Mouse (Mus musculus): ENCODE data around the gene Atg2a.
"Not testable (repeated sequence)": the region's sequence is repeated elsewhere in the genome, so short reads cannot be mapped to it uniquely, and the experiment has no call there.

The Atg2a gene

DNA sequence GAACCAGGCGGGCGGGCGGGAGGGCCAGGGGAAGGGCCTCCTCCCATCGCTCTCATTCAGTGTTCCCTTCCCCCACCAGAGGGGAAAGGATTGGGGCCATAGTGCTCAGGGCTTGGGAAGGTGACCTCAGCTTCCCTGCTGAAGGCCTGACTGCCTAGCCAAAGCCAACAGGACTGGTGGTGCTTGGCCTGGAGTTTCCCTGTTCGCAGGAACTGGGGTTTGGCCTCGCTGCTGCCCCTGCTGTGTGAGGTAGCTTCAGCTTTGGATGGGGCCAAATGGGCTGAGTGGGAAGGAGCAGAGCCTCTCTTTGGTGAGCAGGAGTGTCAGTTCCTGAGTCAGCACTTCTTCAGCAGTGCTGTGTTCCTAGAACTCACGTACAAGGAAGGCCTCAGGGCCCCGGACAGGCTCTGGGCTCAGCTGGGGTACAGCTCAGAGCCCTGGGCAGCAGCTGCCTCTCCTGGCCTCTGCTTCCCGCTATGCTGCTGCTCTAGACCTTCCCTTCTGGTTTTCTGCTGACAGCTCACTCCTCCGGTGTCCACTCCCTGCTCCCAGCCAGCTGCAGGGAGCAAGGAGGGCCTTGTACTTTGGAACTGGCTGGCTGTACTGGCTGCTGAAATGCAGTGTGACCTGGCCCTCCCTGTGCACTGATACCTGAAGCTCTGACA lies 49.8 kb downstream of the Atg2a start:
- peak; percentile 69 for ATAC-seq (ENCODE audit: insufficient number of reproducible peaks, low FRiP score, low TSS enrichment)

DNA sequence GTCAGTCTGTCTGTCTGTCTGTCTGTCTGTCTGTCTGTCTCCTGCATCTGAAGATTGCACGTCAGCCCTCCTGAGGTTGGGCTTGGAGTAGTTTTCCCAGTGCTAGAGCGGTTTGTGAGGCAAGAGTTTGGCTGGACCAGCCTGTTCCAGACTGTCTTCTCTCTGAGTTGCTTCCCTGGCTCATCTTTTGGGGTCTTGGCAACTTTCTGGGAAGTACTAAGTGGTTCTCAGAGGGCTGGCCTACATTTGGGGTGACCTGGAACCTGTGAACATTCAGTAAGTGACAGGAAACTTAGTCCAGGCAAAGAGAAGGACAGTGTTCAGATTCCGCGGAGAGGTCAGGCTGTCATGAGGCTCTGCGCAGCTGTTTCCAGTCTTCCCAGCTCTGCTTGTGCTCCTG lies 50.8 kb downstream of the Atg2a start:
- ATAC-seq (ENCODE audit: insufficient number of reproducible peaks, low FRiP score, low TSS enrichment): no peak

DNA sequence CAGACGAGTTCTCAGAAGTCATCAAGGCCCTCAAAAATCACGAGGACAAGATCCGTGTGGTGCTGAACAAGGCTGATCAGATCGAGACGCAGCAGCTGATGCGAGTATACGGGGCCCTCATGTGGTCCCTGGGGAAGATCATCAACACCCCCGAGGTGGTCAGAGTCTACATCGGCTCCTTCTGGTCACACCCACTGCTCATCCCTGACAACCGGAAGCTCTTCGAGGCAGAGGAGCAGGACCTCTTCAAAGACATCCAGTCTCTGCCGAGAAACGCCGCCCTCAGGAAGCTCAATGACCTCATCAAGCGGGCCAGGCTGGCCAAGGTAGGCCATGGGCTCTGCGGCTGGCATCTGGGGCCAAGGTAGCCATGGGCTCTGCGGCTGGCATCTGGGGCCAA lies 52.8 kb downstream of the Atg2a start:
- ATAC-seq (ENCODE audit: insufficient number of reproducible peaks, low FRiP score, low TSS enrichment): no peak

DNA sequence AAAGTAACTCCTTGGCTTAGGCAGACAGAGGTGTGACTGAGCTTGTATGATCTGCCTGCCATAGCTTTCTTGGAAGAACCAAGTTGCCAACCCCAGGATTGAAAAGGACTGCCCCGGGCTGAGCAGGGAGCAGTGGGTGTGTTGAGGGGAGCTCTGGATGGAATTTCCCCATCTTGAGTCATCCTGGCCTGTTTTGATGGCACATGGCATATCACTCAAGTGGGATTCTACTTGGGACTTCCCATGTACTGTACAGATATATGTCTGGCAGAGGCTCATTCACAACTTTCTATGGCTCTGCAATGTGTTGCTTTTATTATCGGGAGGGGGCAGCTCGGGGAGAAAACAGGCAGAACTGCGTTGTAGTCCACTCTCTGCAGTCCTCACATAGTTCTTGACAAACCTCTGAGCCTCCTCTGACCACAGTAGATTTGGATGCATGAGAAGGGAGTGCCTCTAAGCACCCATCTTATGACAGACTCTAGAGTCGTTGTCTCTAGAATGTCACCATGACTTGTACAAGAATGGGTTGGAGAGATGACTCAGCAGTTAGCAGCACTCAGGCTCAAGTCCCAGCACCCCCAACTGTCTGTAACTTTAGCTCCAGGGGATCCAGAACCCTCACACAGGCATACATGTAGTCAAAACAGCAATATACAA lies 55.2 kb downstream of the Atg2a start:
- no peak for ATAC-seq (ENCODE audit: insufficient number of reproducible peaks, low FRiP score, low TSS enrichment)

DNA sequence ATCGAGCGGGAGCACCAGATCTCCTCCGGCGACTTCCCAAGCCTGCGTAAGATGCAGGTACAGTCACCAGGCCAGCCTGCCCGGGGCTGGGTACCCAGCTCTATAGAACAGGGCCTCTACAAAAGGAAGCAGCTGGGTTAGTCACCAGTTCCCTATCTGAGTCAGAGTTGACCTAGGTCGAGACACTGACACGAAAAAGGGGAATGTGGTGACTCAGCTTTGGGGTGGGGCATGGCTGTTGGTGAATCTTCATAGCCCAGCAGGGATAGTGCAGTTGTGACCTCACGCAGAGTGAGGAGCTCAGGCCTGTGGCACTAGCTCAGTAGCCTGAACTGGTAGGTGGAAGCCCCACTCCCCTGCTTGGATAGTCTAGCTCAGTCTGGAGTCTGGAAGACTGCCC lies 56.2 kb downstream of the Atg2a start:
- ATAC-seq (ENCODE audit: insufficient number of reproducible peaks, low FRiP score, low TSS enrichment): no peak

DNA sequence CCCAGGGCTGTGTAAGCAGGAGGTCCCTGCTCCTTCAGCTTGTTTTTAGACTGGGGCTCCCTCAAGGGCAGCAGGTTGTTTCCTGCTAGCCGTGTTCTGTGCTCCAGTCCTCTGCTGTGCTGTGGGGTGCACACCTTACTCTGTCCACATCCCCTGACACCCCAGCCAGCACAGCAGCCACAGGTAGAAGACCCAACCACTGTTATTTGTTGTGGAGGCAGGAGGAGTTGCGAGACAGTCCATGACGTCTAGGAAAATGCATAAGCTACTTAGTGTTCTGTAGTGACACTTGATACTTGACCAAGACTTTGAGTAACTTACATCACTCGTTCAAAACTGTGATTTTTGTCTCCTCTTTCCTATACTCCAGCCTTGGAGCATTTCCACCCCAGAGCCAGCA lies 57.5 kb downstream of the Atg2a start:
- no peak for ATAC-seq (ENCODE audit: insufficient number of reproducible peaks, low FRiP score, low TSS enrichment)

DNA sequence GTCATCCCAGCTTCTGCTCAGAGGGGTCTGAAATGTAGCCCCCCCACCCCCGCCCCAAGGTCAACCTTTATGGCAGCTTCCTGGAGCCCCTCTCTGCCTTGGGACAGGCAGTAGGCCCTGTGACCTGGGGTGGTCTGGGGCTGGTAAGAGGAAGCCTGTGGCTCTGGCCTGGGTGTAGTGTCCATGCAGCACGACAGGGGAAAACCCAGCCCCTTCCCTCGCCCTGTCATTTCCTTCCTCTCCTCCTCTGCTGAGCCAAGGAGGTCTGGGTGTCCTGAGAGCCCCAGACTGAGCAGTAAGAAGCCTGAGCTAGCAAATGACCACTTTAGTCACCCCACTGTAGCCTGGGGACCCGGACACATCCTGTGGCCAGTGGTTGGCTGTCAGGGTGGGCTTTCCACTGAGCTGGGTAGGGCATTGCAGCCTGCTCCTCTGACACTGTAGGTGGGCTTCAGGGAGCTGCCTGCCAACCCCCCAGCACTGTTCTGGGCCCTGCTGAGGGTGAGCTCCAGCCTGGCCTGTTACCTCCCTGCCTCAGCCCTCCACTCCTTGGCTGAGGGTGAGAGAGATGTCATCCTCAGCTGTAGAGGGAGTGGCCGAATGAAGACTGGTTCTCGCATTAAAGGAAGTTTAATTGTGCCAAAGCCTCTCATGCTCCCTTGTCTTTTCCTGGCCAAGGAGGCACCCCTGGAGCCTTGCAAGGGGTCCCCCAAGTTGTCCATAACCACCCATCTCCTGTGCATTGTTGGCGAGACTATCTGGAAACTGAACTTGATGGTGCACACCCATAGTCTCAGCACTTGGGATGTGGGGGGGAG lies 58.2 kb downstream of the Atg2a start:
- no peak for ATAC-seq (ENCODE audit: insufficient number of reproducible peaks, low FRiP score, low TSS enrichment)

DNA sequence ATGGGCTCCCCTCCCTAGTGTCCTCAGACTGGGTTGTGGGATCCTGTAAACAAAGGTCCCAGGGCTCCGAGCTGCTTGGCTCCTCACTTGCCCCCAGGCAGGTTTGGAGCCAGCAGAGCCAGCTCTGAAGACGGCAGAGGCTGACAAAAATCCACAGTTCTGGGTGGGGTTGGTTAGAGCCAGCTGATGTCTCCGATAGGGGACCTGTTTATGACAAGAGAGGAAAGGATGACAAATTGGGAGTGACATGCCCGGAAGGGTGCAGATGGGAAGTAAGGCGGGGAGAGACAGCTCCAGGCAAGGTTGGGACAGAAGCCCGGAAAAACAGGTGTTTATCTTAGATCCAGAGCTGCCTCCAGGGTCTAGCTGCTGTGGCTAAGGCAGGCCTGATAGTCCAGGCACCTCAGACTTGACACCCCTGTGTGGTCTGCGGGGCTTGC lies 59.0 kb downstream of the Atg2a start:
- ATAC-seq (ENCODE audit: insufficient number of reproducible peaks, low FRiP score, low TSS enrichment): no peak

DNA sequence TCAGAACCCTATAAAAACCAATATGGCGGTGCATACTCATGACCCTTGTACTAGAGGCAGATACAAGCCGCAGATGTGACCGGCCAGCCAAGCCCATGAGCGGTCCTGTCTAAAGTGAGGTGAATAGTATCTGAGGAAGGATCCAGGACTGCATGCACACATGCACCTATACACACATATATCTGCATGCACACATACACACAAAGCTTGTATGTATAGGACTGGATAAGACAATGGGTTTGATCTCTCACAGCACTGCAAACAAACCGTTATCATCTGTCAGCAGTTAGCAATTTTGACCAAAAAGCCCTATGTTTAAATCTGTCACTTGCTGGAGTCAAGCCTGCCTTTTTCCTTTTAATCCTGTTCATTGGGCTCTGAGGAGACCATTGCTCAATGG lies 60.6 kb downstream of the Atg2a start:
- no peak for ATAC-seq (ENCODE audit: insufficient number of reproducible peaks, low FRiP score, low TSS enrichment)

DNA sequence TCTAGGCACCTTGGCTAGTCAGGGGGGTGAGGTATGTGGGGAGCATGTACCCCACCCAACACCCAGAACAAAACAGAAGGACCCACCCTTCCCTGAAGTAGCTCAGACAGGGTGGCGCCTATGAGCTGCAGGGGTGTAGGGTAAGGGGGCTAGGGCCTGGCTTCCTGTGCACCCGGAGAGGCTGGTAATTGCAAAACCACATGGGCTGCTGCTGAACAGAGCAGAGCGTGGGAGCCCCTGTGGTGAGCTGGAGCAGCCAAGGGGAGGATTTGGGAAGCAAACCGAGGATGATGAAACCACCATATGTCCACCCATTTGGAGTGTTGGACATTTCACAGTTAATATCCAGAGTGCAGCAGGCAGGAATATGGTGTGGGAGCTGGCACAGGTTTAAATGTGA lies 61.1 kb downstream of the Atg2a start:
- peak; percentile 46; the same call in 1 of the 2 replicates for ATAC-seq (ENCODE audit: insufficient number of reproducible peaks, low FRiP score, low TSS enrichment)

DNA sequence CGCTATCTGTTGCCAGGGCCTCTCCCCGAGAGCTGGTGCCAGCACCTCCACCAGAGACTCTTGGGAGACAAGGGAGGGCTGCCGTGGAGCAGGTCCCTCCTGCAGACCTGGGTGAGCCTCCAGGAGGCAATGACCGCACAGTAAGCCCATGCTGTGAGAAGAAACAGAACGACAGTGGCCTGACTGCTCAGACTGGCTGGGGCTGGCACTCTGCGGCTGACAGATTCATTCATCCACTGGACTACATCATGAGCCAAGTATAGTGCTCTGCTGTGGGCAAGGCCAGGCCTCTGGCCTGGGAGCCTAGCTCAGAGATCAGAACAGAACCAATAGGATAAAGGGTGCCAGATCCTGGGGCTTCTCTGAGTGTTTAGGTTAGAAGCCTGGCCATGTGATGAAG lies 62.4 kb downstream of the Atg2a start:
- no peak for ATAC-seq (ENCODE audit: insufficient number of reproducible peaks, low FRiP score, low TSS enrichment)

DNA sequence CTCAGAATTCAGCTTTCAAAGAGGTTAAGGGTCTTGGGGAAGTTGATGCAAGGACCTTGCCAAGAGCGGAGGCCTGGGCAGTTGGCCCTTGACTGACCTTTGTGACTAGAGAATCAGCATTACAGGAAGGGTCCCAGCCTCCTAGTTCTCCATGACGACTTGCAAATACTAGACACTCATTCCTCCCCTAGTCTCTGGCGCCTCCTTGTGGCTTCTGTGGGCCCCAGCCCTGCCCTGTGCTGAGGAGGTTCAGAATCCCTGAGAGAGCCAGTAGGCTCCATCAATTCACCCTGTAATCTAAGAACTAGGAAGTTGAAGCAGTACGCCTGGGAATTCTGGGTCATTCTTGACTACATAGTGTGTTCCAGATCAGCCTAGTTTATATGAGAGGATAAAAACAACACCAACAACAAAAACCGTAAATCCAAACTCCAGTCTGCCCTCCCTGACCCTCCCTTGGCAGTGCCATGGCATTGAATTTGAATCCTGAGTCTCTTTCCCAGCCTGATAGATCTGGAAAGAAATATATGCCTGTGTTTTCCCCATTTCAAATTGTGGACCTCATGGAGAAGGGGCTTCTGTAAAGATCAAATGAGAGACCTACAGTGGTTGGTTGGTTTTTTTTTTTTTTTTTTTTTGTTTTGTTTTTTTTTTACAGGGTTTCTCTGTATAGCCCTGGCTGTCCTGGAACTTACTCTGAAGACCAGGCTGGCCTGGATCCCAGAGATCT lies 63.5 kb downstream of the Atg2a start:
- 0 out of 2 replicates have a peak, but pooled peaks have one; percentile 34 for ATAC-seq (ENCODE audit: insufficient number of reproducible peaks, low FRiP score, low TSS enrichment)

DNA sequence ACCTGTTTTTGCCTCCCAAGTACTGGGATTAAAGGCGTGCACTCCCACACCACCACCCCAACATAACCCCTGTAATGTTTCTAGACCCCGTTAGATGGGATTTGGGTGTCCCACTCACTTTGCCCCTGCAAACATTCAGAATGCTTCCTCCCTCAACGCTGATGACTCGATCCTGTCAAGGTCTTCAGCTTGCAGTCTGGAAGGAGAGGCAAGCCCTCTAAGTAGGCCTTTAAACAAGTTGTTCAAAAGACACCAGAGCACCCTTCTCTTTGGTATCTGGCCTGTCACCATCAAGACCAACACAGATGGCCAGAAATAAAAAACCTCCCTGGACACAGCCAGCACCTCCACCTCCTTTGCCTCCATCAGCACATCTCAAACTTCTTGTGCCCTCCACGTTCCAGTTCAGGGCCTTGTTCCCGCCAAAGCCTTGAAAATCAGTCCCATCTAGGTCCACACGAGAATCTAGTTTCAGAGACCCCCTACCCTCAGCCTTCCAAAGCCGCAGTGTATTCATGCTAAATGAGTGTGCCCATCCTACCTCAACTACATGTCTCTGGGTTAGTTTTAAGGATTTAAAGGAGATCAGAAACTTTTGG lies 64.1 kb downstream of the Atg2a start:
- no peak for ATAC-seq (ENCODE audit: insufficient number of reproducible peaks, low FRiP score, low TSS enrichment)

DNA sequence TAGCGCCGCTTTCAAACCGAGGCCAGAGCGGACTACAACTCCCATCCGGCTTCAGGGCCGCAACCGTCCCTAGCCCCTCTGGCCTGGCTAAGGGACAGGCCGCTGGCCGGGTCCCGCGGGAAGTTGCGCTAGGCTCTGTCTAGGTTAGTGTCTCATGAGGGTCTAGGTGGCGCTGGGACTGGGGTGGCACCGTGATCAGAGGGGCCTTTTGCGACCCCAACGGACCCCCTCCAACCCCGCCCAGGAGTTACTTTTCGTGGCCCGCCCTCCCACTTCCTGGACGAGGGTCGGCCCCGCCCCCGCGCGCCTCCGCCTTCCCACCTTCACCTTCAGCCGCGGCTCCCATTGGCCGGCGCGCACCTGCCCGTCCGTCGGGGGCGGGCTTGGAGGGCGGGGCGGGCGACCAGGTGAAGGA lies 64.7 kb downstream of the Atg2a start, which contains the start of gene Cdc42bpg:
Gene Cdc42bpg, plus strand, starts transcription at position 320 of the 415 bp plus-strand sequence.
- no peak for ATAC-seq (ENCODE audit: insufficient number of reproducible peaks, low FRiP score, low TSS enrichment)

DNA sequence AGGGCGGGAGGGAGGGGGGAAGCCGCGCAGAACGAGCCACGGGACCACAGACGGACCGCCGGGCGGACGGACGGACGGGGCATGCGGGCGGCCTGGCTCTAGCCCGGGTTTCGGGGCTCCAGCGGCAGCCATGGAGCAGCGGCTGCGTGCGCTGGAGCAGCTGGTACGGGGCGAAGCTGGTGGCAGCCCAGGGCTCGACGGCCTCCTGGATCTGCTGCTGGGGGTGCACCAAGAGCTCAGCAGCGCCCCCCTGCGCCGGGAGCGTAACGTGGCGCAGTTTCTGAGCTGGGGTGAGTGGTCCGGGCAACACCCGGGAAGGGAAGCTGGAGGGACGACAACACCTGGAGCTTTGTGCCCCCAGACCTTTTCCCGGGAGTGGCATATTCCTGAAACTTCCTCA lies 65.1 kb downstream of the Atg2a start:
- no peak for ATAC-seq (ENCODE audit: insufficient number of reproducible peaks, low FRiP score, low TSS enrichment)

DNA sequence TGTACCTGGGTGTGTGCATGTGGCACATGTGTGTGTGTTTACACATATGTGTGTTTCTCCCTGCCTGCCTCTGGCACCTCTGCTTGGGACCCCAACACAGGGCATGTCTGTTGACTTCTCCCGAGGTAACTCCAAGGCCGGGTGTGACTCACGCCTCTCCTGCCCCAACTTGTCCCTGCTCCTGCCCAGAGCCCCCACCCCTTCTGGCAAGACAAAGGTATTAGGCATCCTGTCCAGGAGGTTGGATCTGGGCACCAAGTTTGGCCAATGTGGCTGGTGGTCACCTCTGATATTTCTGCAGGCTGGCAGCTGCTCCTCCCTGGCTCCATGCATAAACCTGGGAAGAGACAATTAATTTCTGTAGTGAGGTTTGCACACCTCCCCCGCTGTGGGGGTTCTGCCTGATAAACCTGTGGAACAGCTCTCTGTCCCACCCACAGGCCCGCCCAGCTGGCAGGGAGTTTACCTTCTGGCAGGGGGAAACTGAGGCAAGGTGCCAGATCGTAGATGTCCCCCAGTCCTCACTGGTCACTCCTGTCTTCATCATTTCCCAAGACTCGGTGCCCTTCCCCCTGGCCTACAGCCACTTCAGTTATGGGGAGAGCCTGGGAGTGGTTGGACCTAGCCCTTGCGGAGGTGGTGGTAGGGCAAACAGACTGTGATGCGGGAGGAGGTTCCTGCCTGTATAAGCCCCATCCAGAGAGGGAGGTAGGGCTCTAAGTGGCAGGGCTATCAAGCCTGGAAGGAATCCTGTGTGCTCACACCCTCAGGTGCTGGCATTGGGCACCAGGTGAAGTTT lies 66.5 kb downstream of the Atg2a start:
- no peak for ATAC-seq (ENCODE audit: insufficient number of reproducible peaks, low FRiP score, low TSS enrichment)

DNA sequence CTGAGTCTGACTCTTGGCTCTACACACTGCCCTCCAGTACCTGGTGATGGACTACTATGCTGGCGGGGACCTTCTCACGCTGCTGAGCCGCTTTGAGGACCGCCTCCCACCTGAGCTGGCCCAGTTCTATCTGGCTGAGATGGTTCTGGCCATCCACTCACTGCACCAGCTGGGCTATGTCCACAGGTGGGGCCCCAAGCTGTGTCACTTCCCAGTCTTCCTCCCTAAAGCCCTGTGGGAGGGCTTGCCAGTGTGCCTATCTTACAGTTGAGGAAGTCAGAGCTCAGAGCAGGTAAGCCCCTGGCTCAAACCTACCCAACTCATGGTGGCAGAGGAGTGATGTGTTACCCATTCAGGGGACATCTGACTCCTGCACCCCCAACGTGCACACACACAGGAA lies 68.7 kb downstream of the Atg2a start:
- ATAC-seq (ENCODE audit: insufficient number of reproducible peaks, low FRiP score, low TSS enrichment): no peak

DNA sequence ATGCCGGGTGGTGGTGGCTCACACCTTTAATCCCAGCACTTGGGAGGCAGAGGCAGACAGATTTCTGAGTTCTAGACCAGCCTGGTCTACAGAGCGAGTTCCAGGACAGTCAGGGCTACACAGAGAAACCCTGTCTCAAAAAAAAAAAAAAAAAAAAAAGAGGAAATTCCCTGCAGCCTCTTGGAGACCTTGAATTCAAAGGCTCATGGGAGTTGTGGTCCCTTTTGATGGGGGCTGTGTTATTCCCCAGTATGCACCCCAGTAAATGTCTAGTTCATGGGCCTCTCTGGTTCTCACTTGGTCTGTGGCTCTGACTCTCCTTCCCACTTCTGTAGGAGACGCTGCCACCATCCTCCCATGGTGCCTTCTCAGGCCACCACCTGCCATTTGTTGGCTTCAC lies 70.3 kb downstream of the Atg2a start:
- ATAC-seq (ENCODE audit: insufficient number of reproducible peaks, low FRiP score, low TSS enrichment): not testable (repeated sequence)

Measured in cerebellum, adult (tissue).